Mouse (Mus musculus) right cerebral cortex, postnatal 10 days (tissue): ENCODE data around the gene 2310033P09Rik.

ENCODE experiments used
- DNase-seq, 2 experiments: peaks; one replicate each; pipeline ENCODE4 v3.0.0; 2021; ENCODE audit warnings: low spot score in 2 of 2

The 2310033P09Rik gene

GRCm38 (mm10) chr11:59228122-59228953 lies 20.2 kb downstream of the 2310033P09Rik start, which contains the start of gene Arf1:
TSS of gene Arf1 (minus strand) at chr11:59228270.
- DNase-seq: peak; percentile 97

GRCm38 (mm10) chr11:59230144-59230760 lies 22.1 kb downstream of the 2310033P09Rik start:
- peak; percentile 67 to 74 for DNase-seq

- no peak for DNase-seq
These were observed 24.7 kb downstream of the 2310033P09Rik start for GRCm38 (mm10) chr11:59232797-59233196.

GRCm38 (mm10) chr11:59238525-59239427 lies 30.7 kb downstream of the 2310033P09Rik start:
- DNase-seq: peak; percentile 69 to 73

DNA sequence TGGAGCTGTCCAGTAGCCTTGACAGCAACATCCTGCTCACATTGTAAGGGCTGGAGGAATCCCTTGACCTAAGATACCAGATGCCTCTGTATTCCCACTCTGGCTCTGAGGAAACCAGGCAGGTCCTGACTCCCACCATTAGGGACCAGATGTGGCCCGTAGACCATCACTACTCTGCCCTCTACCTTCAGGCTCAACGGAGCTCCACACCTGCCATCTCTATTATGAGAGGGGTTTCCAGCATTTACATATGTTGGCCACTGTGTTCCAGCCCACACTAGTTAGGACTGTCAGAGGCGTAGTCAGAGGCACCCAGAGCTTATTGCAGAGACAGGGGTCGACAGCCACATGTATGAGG lies 31.3 kb downstream of the 2310033P09Rik start:
- no peak for DNase-seq

- DNase-seq: no peak
These were observed 31.7 kb downstream of the 2310033P09Rik start for GRCm38 (mm10) chr11:59239796-59240195.

DNA sequence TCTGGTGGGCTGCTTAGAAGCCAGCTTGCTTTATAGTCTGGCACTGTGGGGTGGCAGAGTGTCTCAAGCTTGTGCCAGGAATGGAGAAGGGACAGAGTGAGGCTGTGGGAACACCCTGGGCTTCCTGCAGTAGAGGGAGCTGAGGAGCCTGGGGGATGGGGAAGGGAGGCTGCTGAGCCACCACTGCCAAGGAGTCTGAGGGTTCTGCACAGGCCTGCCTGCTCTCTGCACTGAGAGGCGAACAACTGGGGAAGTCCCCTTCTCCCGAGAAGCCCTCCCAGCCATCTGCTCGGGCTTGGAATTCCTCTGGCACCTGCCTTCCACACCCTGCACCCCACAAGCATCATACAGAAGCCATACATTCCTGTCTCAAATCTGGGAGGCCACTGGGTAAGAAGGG lies 33.7 kb downstream of the 2310033P09Rik start:
- no peak for DNase-seq

- no peak for DNase-seq
These were observed 35.7 kb downstream of the 2310033P09Rik start for GRCm38 (mm10) chr11:59243856-59244255.

- no peak for DNase-seq
These were observed 40.0 kb downstream of the 2310033P09Rik start for GRCm38 (mm10) chr11:59248101-59248500.

DNA sequence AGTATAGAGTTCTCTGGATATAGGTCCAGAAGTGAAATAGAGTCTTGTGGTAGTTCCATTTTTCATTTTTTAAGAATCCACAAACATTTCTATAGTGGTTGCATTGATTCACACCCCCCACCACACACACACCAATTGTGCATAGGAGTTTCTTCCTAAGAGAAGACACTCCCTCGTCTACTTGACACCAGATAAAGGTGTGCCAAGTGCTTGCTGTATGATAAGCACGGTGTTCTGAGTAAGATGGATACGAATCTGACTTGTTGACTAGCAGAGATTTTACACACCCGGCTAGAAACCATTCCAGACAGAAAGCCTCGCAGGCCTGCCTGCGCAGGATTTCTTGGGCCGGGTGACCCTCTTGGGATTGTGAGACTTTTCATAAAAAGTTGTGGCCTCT lies 51.5 kb downstream of the 2310033P09Rik start:
- DNase-seq: no peak
